Mouse (Mus musculus): ENCODE measurements around the gene Gm15155.
"Not testable (repeated sequence)": the region's sequence is repeated elsewhere in the genome, so short reads cannot be mapped to it uniquely, and the experiment has no call there.

Gene Gm15155

GRCm38 (mm10) chrX:156009756-156010155 lies 385.2 kb downstream of the Gm15155 start:
- no peak for DNase-seq (ENCODE audit: low spot score)

- no peak for DNase-seq (ENCODE audit: low spot score)
These were observed 531.2 kb downstream of the Gm15155 start for GRCm38 (mm10) chrX:156155776-156156175.

GRCm38 (mm10) chrX:156171587-156171986 lies 547.0 kb downstream of the Gm15155 start:
- DNase-seq (ENCODE audit: low spot score), result no peak

- not testable (repeated sequence) for DNase-seq (ENCODE audit: low spot score)
These were observed 679.3 kb downstream of the Gm15155 start for GRCm38 (mm10) chrX:156303806-156304205.

Data from left cerebral cortex, adult 11 months (tissue).